Mouse (Mus musculus) T-helper 1 cell (primary cell): ENCODE data around the gene Hinfp.

Experiments
- in situ Hi-C: fragments of 300-600 bp; cut with MboI, MseI; formaldehyde crosslinking; loops from one replicate; pipeline ENCODE4 v1.15.1; 2025; ENCODE audit warnings: high pct_unique_total_duplicates

The Hinfp gene

GRCm38 (mm10) chr9:44259014-44259413, 46.5 kb downstream of the Hinfp start:
- in situ Hi-C loops: loop anchor here (10.0 kb wide), 1 partner anchor 1244 kb away; no protein-coding TSS in a partner anchor

GRCm38 (mm10) chr9:44256213-44256612, 49.3 kb downstream of the Hinfp start:
- in situ Hi-C loops: loop anchor here (10.0 kb wide), 1 partner anchor 1241 kb away; no protein-coding TSS in a partner anchor

GRCm38 (mm10) chr9:44255136-44255521, 50.3 kb downstream of the Hinfp start:
- in situ Hi-C loops: loop anchor here (10.0 kb wide), 1 partner anchor 1240 kb away; no protein-coding TSS in a partner anchor

DNA sequence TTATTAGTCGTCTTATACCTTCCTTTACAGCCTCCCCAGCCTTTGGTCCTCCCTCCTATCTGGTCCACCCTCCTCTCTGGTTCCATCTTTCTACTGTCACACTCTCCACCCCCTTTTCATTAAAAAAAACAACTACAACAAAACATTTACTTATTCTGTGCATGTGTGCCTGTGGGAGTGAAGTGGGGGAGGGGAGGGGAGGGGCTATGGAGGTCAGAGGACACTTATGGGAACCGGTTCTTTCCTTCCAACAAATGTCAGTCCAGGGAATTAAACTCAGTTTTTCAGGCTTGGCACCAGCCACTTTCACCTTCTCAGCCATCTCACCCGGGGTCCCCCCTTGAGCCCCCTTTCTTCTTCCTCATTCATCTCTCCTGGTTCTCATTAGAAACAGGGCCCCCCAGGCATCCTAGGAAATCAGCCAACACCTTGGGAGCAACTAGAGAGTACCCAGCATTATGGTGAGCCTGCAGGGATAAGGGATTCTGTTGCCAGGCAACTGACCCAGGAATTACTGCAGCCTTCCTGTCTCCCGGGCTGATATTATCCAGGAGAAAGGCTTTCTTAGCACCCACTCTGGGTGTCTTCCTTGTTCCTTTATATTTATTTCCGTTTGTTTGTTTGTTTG, 50.8 kb downstream of the Hinfp start:
- in situ Hi-C loops: loop anchor here (10.0 kb wide), 1 partner anchor 1240 kb away; no protein-coding TSS in a partner anchor

DNA sequence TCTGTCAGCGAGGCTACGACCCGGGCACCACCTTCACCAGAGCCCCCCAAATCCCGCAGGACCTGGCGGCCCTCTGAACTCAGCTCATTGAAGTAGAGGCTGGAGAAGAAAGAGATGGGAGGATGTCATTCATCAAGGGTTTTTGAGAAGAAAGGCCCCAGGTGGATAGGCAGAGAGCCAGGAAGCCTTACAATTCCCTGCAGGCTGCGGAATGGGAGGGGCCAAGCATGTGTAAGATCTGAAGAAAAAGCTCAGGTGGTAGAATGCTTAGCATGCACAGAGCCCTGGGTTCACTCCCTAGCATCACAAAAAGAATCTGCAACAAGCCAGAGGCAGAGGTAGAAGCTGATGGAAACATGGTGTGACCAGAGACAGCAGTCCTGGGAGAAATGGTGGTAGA, 52.0 kb downstream of the Hinfp start:
- in situ Hi-C loops: loop anchor here (10.0 kb wide), 1 partner anchor 1239 kb away; no protein-coding TSS in a partner anchor

GRCm38 (mm10) chr9:44251314-44251713, 54.2 kb downstream of the Hinfp start, which contains the start of gene Pdzd3:
Gene Pdzd3, minus strand, starts transcription at chr9:44251471.
- in situ Hi-C loops: loop anchor here (10.0 kb wide), 1 partner anchor 1237 kb away; no protein-coding TSS in a partner anchor

DNA sequence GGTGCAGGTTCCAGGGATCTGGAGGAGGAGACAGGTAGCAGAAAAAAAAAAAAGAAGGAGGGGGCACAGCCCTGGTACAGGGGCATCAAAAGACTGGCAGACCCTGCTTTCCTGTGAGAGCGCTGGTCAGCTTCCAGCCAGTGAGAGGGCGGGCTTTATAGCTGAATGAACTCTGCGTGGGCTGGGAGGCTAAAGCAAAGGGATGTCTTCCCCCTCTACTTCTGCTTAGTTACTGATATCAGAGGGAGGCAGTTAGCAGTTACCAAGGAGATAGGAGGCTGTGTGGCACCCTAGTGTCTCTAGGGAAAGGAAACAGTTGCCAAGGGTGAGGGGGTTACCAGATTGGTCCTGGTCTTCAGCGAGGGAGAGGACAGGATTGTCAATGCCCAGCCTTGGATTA, 55.0 kb downstream of the Hinfp start:
- in situ Hi-C loops: loop anchor here (10.0 kb wide), 1 partner anchor 1236 kb away; no protein-coding TSS in a partner anchor

GRCm38 (mm10) chr9:44249181-44250146, 56.0 kb downstream of the Hinfp start:
- in situ Hi-C loops: loop anchor here (10.0 kb wide), 1 partner anchor 1235 kb away; no protein-coding TSS in a partner anchor

DNA sequence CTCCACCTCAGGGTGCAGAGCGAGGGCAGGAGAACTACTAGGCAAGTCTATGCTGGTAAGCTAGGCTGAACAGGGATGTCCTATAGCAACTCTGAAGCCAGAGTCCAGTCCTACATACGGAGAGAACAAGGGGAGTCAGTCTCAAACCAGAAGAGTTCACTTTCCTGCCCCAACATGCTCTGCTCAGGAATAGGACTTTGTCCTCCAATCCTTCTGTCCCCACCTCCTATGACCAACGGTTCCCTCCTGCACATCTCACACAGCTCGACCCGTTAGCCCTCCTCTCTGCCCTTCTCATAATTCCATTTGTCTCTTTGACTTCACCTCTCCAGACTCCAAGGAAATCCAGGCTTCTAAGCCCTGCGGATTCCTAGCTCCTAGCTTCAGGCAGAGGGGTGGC, 57.6 kb downstream of the Hinfp start:
- in situ Hi-C loops: no loop called here

DNA sequence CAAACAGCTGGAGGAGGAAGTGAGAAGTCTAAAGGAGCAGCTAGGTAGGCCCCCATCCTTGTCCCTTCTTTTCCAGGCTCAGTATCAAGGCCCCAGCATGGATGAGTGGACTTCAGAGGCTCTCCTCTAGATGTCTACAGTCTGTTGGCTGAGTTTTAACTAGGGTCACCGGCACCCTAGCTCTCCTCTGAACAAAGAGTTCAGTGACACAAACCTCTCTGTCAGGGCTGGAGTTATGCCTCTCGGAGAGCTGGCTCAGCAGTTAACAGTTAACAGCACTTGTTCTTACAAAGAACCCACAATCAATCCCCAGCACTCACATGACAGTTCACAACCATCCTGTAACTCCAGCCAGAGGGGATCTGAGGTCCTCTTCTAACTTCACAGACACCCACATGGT, 61.9 kb downstream of the Hinfp start:
- in situ Hi-C loops: loop anchor here (5.0 kb wide), 1 partner anchor 61 kb away; no protein-coding TSS in a partner anchor
